Mouse (Mus musculus) forelimb bud, embryonic 11.5 days (tissue): ENCODE data around the gene Muc16.

Source experiments
- DNase-seq: peaks from one replicate; pipeline ENCODE4 v3.0.0-alpha.2; 2012; ENCODE audit warnings: low read depth, low spot score

The Muc16 gene

GRCm38 (mm10) chr9:18674480-18675154, at the start of gene Muc16:
Muc16 (minus strand) TSS chr9:18674530.
- DNase-seq: no peak

GRCm38 (mm10) chr9:18722712-18723099, 48.4 kb upstream of the Muc16 start:
- no peak for DNase-seq

- peak; percentile 45 for DNase-seq
These were observed 47.8 kb upstream of the Muc16 start for GRCm38 (mm10) chr9:18721931-18722711.

GRCm38 (mm10) chr9:18721011-18721410, 46.7 kb upstream of the Muc16 start:
- DNase-seq: peak; percentile 46

GRCm38 (mm10) chr9:18705628-18706027, 31.3 kb upstream of the Muc16 start:
- DNase-seq: no peak

- no peak for DNase-seq
These were observed 76.0 kb downstream of the Muc16 start for GRCm38 (mm10) chr9:18598366-18598765.

- no peak for DNase-seq
These were observed 166.2 kb downstream of the Muc16 start for GRCm38 (mm10) chr9:18508098-18508497.

GRCm38 (mm10) chr9:18478168-18478567, 196.2 kb downstream of the Muc16 start, which contains the start of the genes Zfp558 and Mbd3l1:
Zfp558 (minus strand) TSS chr9:18478268.
Mbd3l1 (plus strand) TSS chr9:18478359.
- DNase-seq: no peak

GRCm38 (mm10) chr9:18473324-18474128, 200.8 kb downstream of the Muc16 start:
- peak; percentile 83 for DNase-seq

GRCm38 (mm10) chr9:18468005-18468404, 206.3 kb downstream of the Muc16 start:
- DNase-seq: no peak

- no peak for DNase-seq
These were observed 207.0 kb downstream of the Muc16 start for GRCm38 (mm10) chr9:18467350-18467749.

- DNase-seq: no peak
These were observed 217.8 kb downstream of the Muc16 start for GRCm38 (mm10) chr9:18456520-18456919.
